Mouse (Mus musculus) CH12.LX (cell line): Measurements from ENCODE around the gene Cdc37l1. TPM values are rescaled to one million over a fixed set of nuclear protein-coding genes. Genes with fewer than 3 reads are reported as not detected.

Experiments used
- DNase-seq: peaks from one replicate; pipeline ENCODE4 v3.0.0-alpha.2; 2013; ENCODE audit errors: extremely low read depth
- H3K27ac ChIP-seq: 2 replicates; pipeline ENCODE4 v1.5.1; 2012; ENCODE audit warnings: low read depth, mild to moderate bottlenecking, control low read depth, moderate library complexity; ENCODE audit not compliant: insufficient read depth
- H3K27me3 ChIP-seq: replicated peaks from 2 replicates; pipeline ENCODE3; 2012; ENCODE audit warnings: inconsistent platforms
- H3K36me3 ChIP-seq, 2 experiments: replicated peaks in 1 of 2; 2 replicates each; pipeline versions ENCODE3 to v1.6.1; 2012; ENCODE audit warnings: inconsistent platforms in 1 of 2, low read length in 1 of 2, mild to moderate bottlenecking in 1 of 2, mixed read lengths in 1 of 2, moderate library complexity in 1 of 2; ENCODE audit not compliant: control insufficient read depth in 1 of 2, insufficient read depth in 1 of 2
- H3K4me1 ChIP-seq, 2 experiments: 2 replicates each; pipeline ENCODE4 v1.6.1; 2012; ENCODE audit warnings: inconsistent platforms in 1 of 2, moderate library complexity in 1 of 2; ENCODE audit not compliant: insufficient read depth in 2 of 2, control insufficient read depth in 1 of 2
- H3K4me2 ChIP-seq: 2 replicates; pipeline ENCODE4 v1.6.1; 2012; ENCODE audit warnings: low read depth, mild to moderate bottlenecking, control low read depth; ENCODE audit not compliant: poor library complexity, insufficient read depth, severe bottlenecking
- H3K4me3 ChIP-seq, 3 experiments: fragments of 150-350 bp in 1 of 3; sonication (generic) in 1 of 3; replicated peaks in 1 of 3; 2 replicates each; pipeline versions ENCODE3 to v1.5.1; 2011 to 2012; ENCODE audit warnings: low read depth in 2 of 3, low read length in 2 of 3, mild to moderate bottlenecking in 2 of 3, moderate library complexity in 2 of 3, control low read depth in 1 of 3, improper control_type of control experiment in 1 of 3, inconsistent platforms in 1 of 3, mixed read lengths in 1 of 3; ENCODE audit not compliant: poor library complexity in 1 of 3
- H3K79me2 ChIP-seq: replicated peaks from 2 replicates; pipeline ENCODE4 v1.6.1; 2012; ENCODE audit warnings: mild to moderate bottlenecking, moderate library complexity; ENCODE audit not compliant: control insufficient read depth, poor library complexity, insufficient read depth, severe bottlenecking; ENCODE audit errors: extremely low read depth
- H3K9ac ChIP-seq: 2 replicates; pipeline ENCODE4 v1.6.1; 2012; ENCODE audit warnings: low read depth, mild to moderate bottlenecking, control low read depth, moderate library complexity; ENCODE audit not compliant: insufficient read depth
- H3K9me3 ChIP-seq: replicated peaks from 2 replicates; pipeline ENCODE3; 2012; ENCODE audit warnings: low read length, inconsistent platforms, mixed read lengths
- BHLHE40 ChIP-seq: IDR thresholded peaks from 2 replicates; pipeline ENCODE4 v1.6.1; 2011; ENCODE audit warnings: mild to moderate bottlenecking, low read depth, low read length, improper control_type of control experiment
- CHD1 ChIP-seq: IDR thresholded peaks from 2 replicates; pipeline ENCODE4 v1.6.1; 2012; ENCODE audit warnings: low read depth, low read length, improper control_type of control experiment, inconsistent platforms
- CHD2 ChIP-seq: IDR thresholded peaks from 2 replicates; pipeline ENCODE4 v1.6.1; 2011; ENCODE audit warnings: low read length, improper control_type of control experiment
- CTCF ChIP-seq, 2 experiments: IDR thresholded peaks in 1 of 2; conservative IDR thresholded peaks in 1 of 2; 2 replicates each; pipeline ENCODE4 v1.5.1; 2011 to 2012; ENCODE audit warnings: low read depth in 2 of 2, low read length in 2 of 2, improper control_type of control experiment in 1 of 2, inconsistent platforms in 1 of 2, mild to moderate bottlenecking in 1 of 2, moderate library complexity in 1 of 2
- E2F4 ChIP-seq: IDR thresholded peaks from 2 replicates; pipeline ENCODE4 v1.6.1; 2011; ENCODE audit warnings: low read depth, low read length, improper control_type of control experiment; ENCODE audit not compliant: insufficient replicate concordance
- ELF1 ChIP-seq: IDR thresholded peaks from 2 replicates; pipeline ENCODE4 v1.6.1; 2014; ENCODE audit warnings: low read depth, mild to moderate bottlenecking, inconsistent platforms, low read length, improper control_type of control experiment
- EP300 ChIP-seq: IDR thresholded peaks from 2 replicates; pipeline ENCODE4 v1.6.1; 2011; ENCODE audit warnings: low read length, improper control_type of control experiment
- ETS1 ChIP-seq: conservative IDR thresholded peaks from 2 replicates; pipeline ENCODE4 v1.6.1; 2012; ENCODE audit warnings: low read depth, mild to moderate bottlenecking, inconsistent platforms, low read length, improper control_type of control experiment, moderate library complexity
- GABPA ChIP-seq: IDR thresholded peaks from 2 replicates; pipeline ENCODE4 v1.6.1; 2012; ENCODE audit warnings: low read depth, low read length, improper control_type of control experiment, inconsistent platforms; ENCODE audit not compliant: insufficient replicate concordance
- HCFC1 ChIP-seq: IDR thresholded peaks from 2 replicates; pipeline ENCODE4 v1.6.1; 2012; ENCODE audit warnings: low read depth, mild to moderate bottlenecking, inconsistent platforms, low read length, improper control_type of control experiment
- IRF4 ChIP-seq: IDR thresholded peaks from 2 replicates; pipeline ENCODE4 v1.6.1; 2014; ENCODE audit warnings: low read depth, mild to moderate bottlenecking, inconsistent platforms, low read length, improper control_type of control experiment
- JUN ChIP-seq: IDR thresholded peaks from 2 replicates; pipeline ENCODE4 v1.6.1; 2011; ENCODE audit warnings: low read depth, mild to moderate bottlenecking, low read length, improper control_type of control experiment, moderate library complexity; ENCODE audit not compliant: insufficient read depth
- JUND ChIP-seq: conservative IDR thresholded peaks from 2 replicates; pipeline ENCODE4 v1.6.1; 2011; ENCODE audit warnings: low read depth, low read length, improper control_type of control experiment
- KAT2A ChIP-seq: IDR thresholded peaks from 2 replicates; pipeline ENCODE4 v1.6.1; 2012; ENCODE audit warnings: low read length, improper control_type of control experiment, inconsistent platforms; ENCODE audit not compliant: insufficient replicate concordance
- MAFK ChIP-seq: IDR thresholded peaks from 2 replicates; pipeline ENCODE4 v1.6.1; 2011; ENCODE audit warnings: low read length, improper control_type of control experiment; ENCODE audit not compliant: insufficient replicate concordance
- MAX ChIP-seq: IDR thresholded peaks from 2 replicates; pipeline ENCODE4 v1.6.1; 2011; ENCODE audit warnings: low read length, improper control_type of control experiment
- MAZ ChIP-seq: IDR thresholded peaks from 2 replicates; pipeline ENCODE4 v1.6.1; 2012; ENCODE audit warnings: low read depth, mild to moderate bottlenecking, inconsistent platforms, low read length, improper control_type of control experiment, moderate library complexity
- MEF2A ChIP-seq: IDR thresholded peaks from 2 replicates; pipeline ENCODE4 v1.6.1; 2014; ENCODE audit warnings: low read depth, mild to moderate bottlenecking, inconsistent platforms, low read length, improper control_type of control experiment, borderline replicate concordance
- MXI1 ChIP-seq: IDR thresholded peaks from 2 replicates; pipeline ENCODE4 v1.6.1; 2011; ENCODE audit warnings: mild to moderate bottlenecking, low read depth, low read length, improper control_type of control experiment
- MYC ChIP-seq: IDR thresholded peaks from 2 replicates; pipeline ENCODE4 v1.6.1; 2011; ENCODE audit warnings: low read depth, mild to moderate bottlenecking, improper control_type of control experiment, low read length
- NELFE ChIP-seq: IDR thresholded peaks from 2 replicates; pipeline ENCODE4 v1.6.1; 2011; ENCODE audit warnings: low read depth, low read length, improper control_type of control experiment
- NRF1 ChIP-seq: IDR thresholded peaks from 2 replicates; pipeline ENCODE4 v1.6.1; 2014; ENCODE audit warnings: low read depth, mild to moderate bottlenecking, inconsistent platforms, low read length, improper control_type of control experiment, moderate library complexity
- PAX5 ChIP-seq: IDR thresholded peaks from 2 replicates; pipeline ENCODE4 v1.6.1; 2012; ENCODE audit warnings: low read length, inconsistent platforms, mixed read lengths
- POLR2A ChIP-seq: IDR thresholded peaks from 2 replicates; pipeline ENCODE4 v1.6.1; 2011; ENCODE audit warnings: low read depth, mild to moderate bottlenecking, improper control_type of control experiment, low read length
- POLR2AphosphoS2 ChIP-seq: IDR thresholded peaks from 2 replicates; pipeline ENCODE4 v1.6.1; 2011; ENCODE audit warnings: low read depth, low read length, improper control_type of control experiment
- RAD21 ChIP-seq: IDR thresholded peaks from 2 replicates; pipeline ENCODE4 v1.6.1; 2011; ENCODE audit warnings: low read depth, mild to moderate bottlenecking, low read length, improper control_type of control experiment, moderate library complexity
- RCOR1 ChIP-seq: conservative IDR thresholded peaks from 2 replicates; pipeline ENCODE4 v1.6.1; 2012; ENCODE audit warnings: low read depth, mild to moderate bottlenecking, inconsistent platforms, low read length, improper control_type of control experiment
- SIN3A ChIP-seq: IDR thresholded peaks from 2 replicates; pipeline ENCODE4 v1.6.1; 2012; ENCODE audit warnings: low read length, improper control_type of control experiment, inconsistent platforms
- SMC3 ChIP-seq: IDR thresholded peaks from 2 replicates; pipeline ENCODE4 v1.6.1; 2011; ENCODE audit warnings: low read depth, low read length, improper control_type of control experiment
- TBP ChIP-seq: conservative IDR thresholded peaks from 2 replicates; pipeline ENCODE4 v1.6.1; 2011; ENCODE audit warnings: low read depth, low read length, improper control_type of control experiment
- TCF12 ChIP-seq: IDR thresholded peaks from 2 replicates; pipeline ENCODE4 v1.6.1; 2014; ENCODE audit warnings: low read depth, mild to moderate bottlenecking, inconsistent platforms, low read length, improper control_type of control experiment
- UBTF ChIP-seq: IDR thresholded peaks from 2 replicates; pipeline ENCODE4 v1.6.1; 2012; ENCODE audit warnings: low read depth, mild to moderate bottlenecking, inconsistent platforms, low read length, improper control_type of control experiment, moderate library complexity
- USF1 ChIP-seq: IDR thresholded peaks from 2 replicates; pipeline ENCODE4 v1.6.1; 2014; ENCODE audit warnings: low read depth, mild to moderate bottlenecking, inconsistent platforms, low read length, improper control_type of control experiment
- USF2 ChIP-seq: conservative IDR thresholded peaks from 2 replicates; pipeline ENCODE4 v1.6.1; 2011; ENCODE audit warnings: low read depth, low read length, improper control_type of control experiment
- ZC3H11A ChIP-seq: IDR thresholded peaks from 2 replicates; pipeline ENCODE4 v1.6.1; 2012; ENCODE audit warnings: low read depth, mild to moderate bottlenecking, inconsistent platforms, low read length, improper control_type of control experiment
- ZKSCAN1 ChIP-seq: IDR thresholded peaks from 2 replicates; pipeline ENCODE4 v1.6.1; 2012; ENCODE audit warnings: low read depth, inconsistent platforms, low read length, improper control_type of control experiment, borderline replicate concordance
- ZMIZ1 ChIP-seq: IDR thresholded peaks from 2 replicates; pipeline ENCODE4 v1.6.1; 2012; ENCODE audit warnings: low read depth, mild to moderate bottlenecking, inconsistent platforms, low read length, improper control_type of control experiment
- ZNF384 ChIP-seq: IDR thresholded peaks from 2 replicates; pipeline ENCODE4 v1.6.1; 2012; ENCODE audit warnings: low read depth, low read length, improper control_type of control experiment, inconsistent platforms
- dilution Hi-C: fragments of 300-500 bp; cut with MboI; formaldehyde crosslinking; loops from 2 replicates; pipeline ENCODE4 v1.14.3; 2020; ENCODE audit warnings: low sequenced_read_pairs; ENCODE audit not compliant: extremely low pct_unique_long_range_greater_than_20kb, extremely low pct_ligation_motif_present
- in situ Hi-C: fragments of 300-500 bp; cut with MboI; formaldehyde crosslinking; loops from 3 replicates; pipeline ENCODE4 v1.14.3; 2019; ENCODE audit warnings: low sequenced_read_pairs, low pct_ligation_motif_present, low pct_unique_long_range_greater_than_20kb, mixed read lengths
- polyA plus RNA-seq: library from polyadenylated mRNA; unstranded; fragments of >175 nt; gene quantifications from 2 replicates; pipeline ENCODE4 v1.2.1, GENCODE M21; 2012; ENCODE audit warnings: low read depth; ENCODE audit not compliant: insufficient read length
- total RNA-seq, 2 experiments: library from RNA; depleted of rRNA; stranded (reverse); fragments of 300-350 nt in 1 of 2; fragments of >200 nt in 1 of 2; gene quantifications; 2 replicates each; pipeline ENCODE4 v1.2.3; 2012 to 2014

The Cdc37l1 gene
- total and polyA plus RNA-seq, 3 experiments = 14.0 to 26.8 (median 22.9) TPM

DNA sequence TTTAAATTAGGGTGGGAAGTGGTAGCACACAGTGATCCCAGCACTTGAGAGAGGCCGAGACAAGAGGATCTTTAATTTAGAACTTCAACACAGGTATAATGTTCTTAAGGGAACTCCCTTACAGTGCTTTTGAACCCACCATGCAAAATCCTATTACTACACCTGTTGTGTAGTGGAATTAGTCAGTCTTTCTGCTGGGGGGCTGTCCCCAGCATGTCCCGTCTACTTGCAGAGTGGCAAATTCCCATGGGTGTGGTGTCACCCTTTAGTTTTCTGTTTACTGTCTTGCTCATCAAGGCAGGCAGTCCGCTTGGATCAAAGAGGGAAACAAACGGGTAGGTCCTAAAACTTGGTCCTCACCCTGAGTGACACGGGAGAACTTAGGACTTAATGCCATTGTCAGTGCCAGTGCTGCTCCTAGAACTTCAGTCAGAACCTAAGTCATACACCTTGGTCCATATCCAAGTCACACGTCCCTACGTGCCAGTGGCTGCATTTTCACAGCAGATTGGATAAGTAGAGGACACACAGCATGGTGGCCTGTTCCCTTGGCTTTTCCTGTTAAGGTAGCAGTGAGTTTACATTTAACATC lies 31.7 kb downstream of the Cdc37l1 start:
- dilution Hi-C loops = no loop called here
- H3K4me3 ChIP-seq = no peak overlapping the region
- peaks cover 3 to 54% of the 10 kb centered on the region in 2 experiments; a peak in 2 of 4 replicates for H3K4me1 ChIP-seq
- H3K36me3 ChIP-seq = peaks cover 47 to 91% of the 10 kb centered on the region in 2 experiments
- H3K79me2 ChIP-seq = no peaks in the 10 kb centered on the region
- no peak overlapping the region for H3K27ac ChIP-seq
- H3K27me3 ChIP-seq = no peaks in the 10 kb centered on the region
- no peak overlapping the region for H3K4me2 ChIP-seq
- no peaks in the 10 kb centered on the region for H3K9me3 ChIP-seq
- DNase-seq = peak; percentile 73
- TF ChIP-seq ETS1 = peak; percentile 75
- no peak for TF ChIP-seq SIN3A
- no peak for TF ChIP-seq CHD1
- no peak for TF ChIP-seq KAT2A
- no peak for TF ChIP-seq TBP
- no peak for TF ChIP-seq ZKSCAN1
- TF ChIP-seq E2F4 = no peak
- peak; percentile 15; the same call in 1 of the 2 replicates for TF ChIP-seq JUN
- TF ChIP-seq TCF12 = peak; percentile 13; the same call in 1 of the 2 replicates
- 0 out of 2 replicates have a peak, but pooled peaks have one; percentile 48 for TF ChIP-seq RCOR1
- TF ChIP-seq ELF1 = no peak
- no peak for TF ChIP-seq PAX5
- no peak for TF ChIP-seq MYC
- TF ChIP-seq MXI1 = no peak
- 0 out of 2 replicates have a peak, but pooled peaks have one; percentile 16 for TF ChIP-seq BHLHE40
- no peak for TF ChIP-seq CHD2
- no peak for TF ChIP-seq ZNF384
- TF ChIP-seq CTCF (conservative IDR thresholded peaks at IDR 0.05 in 1 of 2, IDR thresholded peaks at IDR 0.05 in 1 of 2; ENCODE audit: low read depth in 2 of 2, low read length in 2 of 2) = no peak
- no peak for TF ChIP-seq RAD21
- no peak for TF ChIP-seq NELFE
- no peak for TF ChIP-seq HCFC1
- no peak for TF ChIP-seq JUND
- TF ChIP-seq ZMIZ1 = 0 out of 2 replicates have a peak, but pooled peaks have one; percentile 8
- no peak for TF ChIP-seq SMC3
- peak; percentile 67; the same call in 1 of the 2 replicates for TF ChIP-seq IRF4
- no peak for TF ChIP-seq POLR2A
- TF ChIP-seq USF1 = no peak
- TF ChIP-seq USF2 = no peak
- no peak for TF ChIP-seq MAX
- no peak for TF ChIP-seq ZC3H11A
- TF ChIP-seq MEF2A = no peak
- no peak for TF ChIP-seq UBTF
- TF ChIP-seq MAFK = no peak
- TF ChIP-seq EP300 = peak; percentile 68
- TF ChIP-seq NRF1 = no peak
- TF ChIP-seq MAZ = no peak
- TF ChIP-seq GABPA = no peak
- TF ChIP-seq POLR2AphosphoS2 = no peak
- TF ChIP-seq, all 38 proteins: peak for 8
- in situ Hi-C loops = no loop called here
- no peak overlapping the region for H3K9ac ChIP-seq
